Mouse (Mus musculus) heart, adult 9 months (tissue): ENCODE data around the gene Cyp27b1.
"Not testable (repeated sequence)": the region's sequence is repeated elsewhere in the genome, so short reads cannot be mapped to it uniquely, and the experiment has no call there.

ENCODE experiments used
- DNase-seq, 2 experiments: peaks; one replicate each; pipeline ENCODE4 v3.0.0; 2022; ENCODE audit warnings: low spot score in 2 of 2

Cyp27b1 gene

DNA sequence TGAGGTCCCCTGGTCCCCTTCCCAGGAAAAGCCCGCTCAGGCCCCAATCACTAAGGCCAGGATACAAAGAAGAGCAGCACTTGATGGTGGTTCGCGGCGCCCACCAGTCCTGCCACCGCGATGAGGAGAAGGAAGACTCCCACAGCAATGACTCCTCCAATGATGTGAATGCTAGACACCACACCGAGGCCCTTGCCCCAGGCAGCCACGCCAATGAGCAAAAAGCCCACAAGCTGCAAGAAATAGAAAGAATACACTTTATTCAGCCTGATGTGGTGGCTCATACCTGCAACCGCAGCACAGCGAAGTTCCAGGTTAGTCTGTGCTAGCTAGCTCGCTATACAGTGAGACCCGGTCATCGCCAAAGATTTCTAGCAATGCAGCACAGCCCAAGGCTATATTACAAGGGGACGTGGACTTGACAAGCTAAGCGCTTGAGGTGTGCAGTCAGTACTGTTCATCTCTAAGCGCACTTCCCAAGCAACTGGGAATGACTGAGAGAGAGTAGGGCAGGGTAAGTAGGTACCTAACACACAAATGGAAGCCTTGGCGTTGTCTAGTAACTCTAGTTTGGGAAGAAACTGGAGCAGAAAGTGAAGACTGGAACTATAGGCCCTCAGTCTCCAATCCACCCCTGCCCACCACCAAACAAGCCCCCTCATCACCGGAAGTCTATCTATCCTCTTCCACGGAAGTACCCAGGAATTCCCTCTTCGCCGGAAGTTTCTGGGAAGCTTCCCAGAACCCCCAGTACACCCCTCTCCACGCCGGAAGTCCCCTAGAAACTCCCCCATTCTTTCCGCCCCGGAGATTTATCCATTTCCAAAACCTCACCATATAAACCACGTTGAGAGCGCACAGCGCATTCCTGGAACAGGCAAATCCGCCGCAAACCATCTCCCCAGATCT lies 21.5 kb downstream of the Cyp27b1 start:
- DNase-seq = no peak

GRCm38 (mm10) chr10:127070190-127071121 lies 22.4 kb downstream of the Cyp27b1 start, which contains the start of gene Tspan31:
Gene Tspan31, minus strand, starts transcription at chr10:127070264.
- DNase-seq = peak; percentile 95 to 96

DNA sequence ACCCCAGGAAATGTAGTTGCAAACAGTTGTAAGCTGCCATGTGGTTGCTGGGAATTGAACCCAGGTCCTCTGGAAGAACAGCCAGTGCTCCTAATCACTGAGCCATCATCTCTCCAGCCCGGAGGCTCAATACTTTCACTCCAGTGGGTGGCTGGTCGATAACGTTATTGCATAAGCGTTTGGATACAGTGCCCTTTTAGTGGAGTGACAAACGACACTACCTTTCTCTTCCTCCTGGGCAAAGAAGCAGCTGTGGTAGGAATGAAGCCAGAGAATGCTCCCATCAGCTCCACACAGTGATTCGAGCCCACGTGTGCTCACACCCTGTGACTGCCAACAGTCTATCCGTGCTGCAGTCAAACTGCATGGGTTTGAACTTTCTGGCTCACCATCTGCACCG lies 23.2 kb downstream of the Cyp27b1 start:
- no peak for DNase-seq

- DNase-seq = not testable (repeated sequence)
Observed at GRCm38 (mm10) chr10:127072270-127072669, 24.2 kb downstream of the Cyp27b1 start.

GRCm38 (mm10) chr10:127072969-127073368 lies 24.9 kb downstream of the Cyp27b1 start:
- not testable (repeated sequence) for DNase-seq

DNA sequence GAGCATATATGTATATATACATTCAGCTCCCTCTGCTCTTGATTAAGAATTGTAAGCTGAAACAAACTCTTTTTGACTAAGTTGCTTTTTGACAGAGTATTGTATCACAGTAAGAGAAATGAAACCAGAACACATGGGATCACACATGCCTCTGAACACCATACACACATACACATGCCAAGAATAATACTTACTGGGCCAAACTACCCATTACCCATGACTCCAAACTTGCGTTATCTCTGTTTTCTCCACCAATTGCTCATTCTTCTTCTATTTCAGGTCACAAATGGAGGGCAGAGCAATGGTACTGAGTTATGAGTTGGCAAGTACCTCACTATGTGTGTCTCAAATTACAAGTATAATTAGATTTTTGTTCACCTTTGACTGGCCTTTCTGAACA lies 25.9 kb downstream of the Cyp27b1 start:
- no peak for DNase-seq

GRCm38 (mm10) chr10:127075080-127075479 lies 27.0 kb downstream of the Cyp27b1 start, which contains the start of gene Agap2:
Gene Agap2, plus strand, starts transcription at chr10:127075284.
- no peak for DNase-seq

- no peak for DNase-seq
Observed at GRCm38 (mm10) chr10:127075651-127076050, 27.6 kb downstream of the Cyp27b1 start.

DNA sequence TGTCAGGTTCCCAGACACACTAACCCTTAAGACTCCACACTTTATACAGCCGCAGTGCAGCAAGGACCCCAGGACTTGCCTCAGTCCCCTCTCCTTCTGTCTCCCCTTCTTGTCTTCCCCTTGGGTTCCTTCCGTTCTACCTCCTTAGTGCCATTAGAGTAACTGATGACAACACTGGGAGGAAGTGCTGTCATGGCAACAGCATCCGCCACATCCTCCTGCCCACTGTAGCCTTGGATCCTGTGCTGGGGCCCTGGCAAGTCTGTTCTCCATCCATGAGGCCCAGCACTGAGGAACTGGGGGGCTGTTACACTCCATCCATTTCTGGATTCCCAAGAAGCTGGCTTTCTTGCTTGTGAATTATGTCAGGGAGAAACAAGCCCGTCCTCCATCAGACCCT lies 28.0 kb downstream of the Cyp27b1 start:
- no peak for DNase-seq

DNA sequence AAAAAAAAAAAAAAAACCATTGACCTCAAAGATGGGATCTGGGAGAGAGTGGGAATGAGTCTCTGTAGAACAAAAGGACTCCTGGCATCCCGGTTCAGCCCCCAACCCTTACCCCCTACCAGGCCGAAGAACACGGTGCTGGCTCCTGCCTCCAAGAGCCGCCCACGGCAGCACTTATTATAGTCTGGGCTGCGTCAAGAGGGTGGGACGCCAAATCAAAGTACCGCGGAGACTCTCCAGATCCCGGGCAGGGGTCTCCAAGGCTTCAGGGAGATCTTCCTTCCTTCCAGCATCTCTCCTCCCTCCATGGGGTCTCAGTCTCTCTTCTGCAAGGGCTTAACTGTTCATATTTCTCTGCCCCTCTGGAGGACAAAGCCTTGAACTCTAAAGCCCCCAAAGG lies 29.5 kb downstream of the Cyp27b1 start:
- DNase-seq = no peak

- DNase-seq = no peak
Observed at GRCm38 (mm10) chr10:127078001-127078676, 30.1 kb downstream of the Cyp27b1 start.

GRCm38 (mm10) chr10:127078677-127079575 lies 30.9 kb downstream of the Cyp27b1 start:
- DNase-seq = no peak

DNA sequence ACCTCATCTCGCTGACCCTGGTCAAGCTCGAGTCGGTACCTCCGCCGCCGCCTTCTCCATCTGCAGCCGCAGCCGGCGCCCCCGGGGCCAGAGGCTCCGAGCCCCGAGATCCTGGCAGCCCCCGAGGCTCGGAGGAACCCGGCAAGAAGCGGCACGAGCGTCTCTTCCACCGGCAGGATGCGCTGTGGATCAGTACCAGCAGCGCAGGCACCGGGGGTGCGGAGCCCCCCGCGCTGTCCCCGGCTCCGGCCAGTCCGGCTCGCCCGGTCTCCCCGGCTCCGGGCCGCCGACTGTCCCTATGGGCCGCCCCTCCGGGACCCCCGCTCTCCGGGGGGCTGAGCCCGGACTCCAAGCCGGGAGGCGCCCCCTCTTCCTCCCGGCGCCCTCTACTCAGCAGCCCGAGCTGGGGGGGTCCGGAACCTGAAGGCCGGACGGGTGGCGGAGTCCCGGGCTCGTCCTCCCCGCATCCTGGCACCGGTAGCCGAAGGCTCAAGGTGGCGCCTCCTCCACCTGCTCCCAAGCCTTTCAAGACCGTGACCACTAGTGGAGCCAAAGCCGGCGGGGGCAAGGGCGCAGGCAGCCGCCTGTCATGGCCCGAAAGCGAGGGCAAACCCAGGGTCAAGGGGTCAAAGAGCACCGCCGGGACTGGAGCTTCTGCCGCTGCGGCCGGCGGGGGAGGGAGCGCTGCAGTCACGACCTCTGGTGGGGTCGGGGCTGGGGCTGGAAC lies 31.8 kb downstream of the Cyp27b1 start:
- no peak for DNase-seq

- peak; percentile 60 to 68 for DNase-seq
Observed at GRCm38 (mm10) chr10:127080901-127081780, 33.1 kb downstream of the Cyp27b1 start.

DNA sequence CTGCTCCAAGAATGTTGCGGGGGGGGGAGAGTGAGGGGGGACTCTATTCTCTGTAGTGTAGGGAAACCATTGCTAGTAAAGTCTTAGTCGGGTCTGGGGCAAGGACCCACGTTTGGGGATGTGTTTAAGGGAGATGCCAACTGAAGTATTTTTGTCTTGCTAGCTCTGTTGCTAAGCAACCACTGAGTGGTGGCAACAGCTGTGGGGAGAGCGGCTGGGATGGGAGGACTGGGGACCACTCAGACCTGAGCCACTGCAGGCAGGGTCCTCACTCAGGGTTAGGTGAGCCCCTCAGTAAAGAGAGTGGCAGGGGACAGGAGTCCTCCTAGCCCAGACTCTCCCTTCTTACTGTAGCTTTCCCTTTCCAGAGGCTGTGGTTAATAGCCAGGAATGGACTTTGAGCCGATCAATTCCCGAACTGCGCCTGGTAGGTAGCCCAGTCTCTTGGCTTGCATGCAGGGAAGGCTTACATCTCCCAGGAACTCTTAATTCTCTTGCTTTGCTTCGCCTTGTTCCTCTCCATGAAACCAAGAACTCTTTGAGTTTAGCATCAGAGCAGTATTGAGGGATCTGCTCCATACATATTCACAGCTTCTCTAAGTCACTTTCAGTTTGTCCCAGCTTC lies 34.1 kb downstream of the Cyp27b1 start:
- no peak for DNase-seq

GRCm38 (mm10) chr10:127083292-127083914 lies 35.4 kb downstream of the Cyp27b1 start:
- DNase-seq = no peak

DNA sequence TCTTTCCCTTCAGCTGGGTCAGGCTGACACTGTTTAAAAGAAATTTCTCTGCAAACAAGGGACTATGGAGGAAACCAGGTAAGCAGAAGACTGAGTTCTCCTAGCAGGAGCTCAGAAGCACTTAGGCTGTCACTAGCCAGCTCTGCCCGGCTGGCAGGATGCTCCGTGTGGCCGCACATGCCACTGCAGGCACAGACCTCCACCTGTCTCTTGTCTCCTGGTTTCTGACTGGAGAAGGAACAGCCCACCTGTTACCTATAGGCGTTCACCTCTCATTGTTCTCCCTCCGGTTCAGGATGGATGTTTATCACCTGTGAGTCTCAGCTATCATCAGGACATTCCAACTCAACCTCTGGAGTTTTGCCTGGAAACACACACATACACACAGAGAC lies 35.9 kb downstream of the Cyp27b1 start:
- no peak for DNase-seq

- DNase-seq = no peak
Observed at GRCm38 (mm10) chr10:127085052-127085451, 37.0 kb downstream of the Cyp27b1 start.
